Mouse (Mus musculus): ENCODE data around the gene Cflar.
A peak's percentile ranks its signal among the peaks of the same experiment; 100 is the strongest.
"Not testable (repeated sequence)": the region's sequence is repeated elsewhere in the genome, so short reads cannot be mapped to it uniquely, and the experiment has no call there.

Gene Cflar

GRCm38 (mm10) chr1:58711365-58712016 is at the start of gene Cflar:
TSS of gene Cflar (plus strand) at chr1:58711508.
- peak; percentile 59 to 68 for DNase-seq

- not testable (repeated sequence) for DNase-seq
Measured at GRCm38 (mm10) chr1:58662671-58663070, 48.6 kb upstream of the Cflar start.

- not testable (repeated sequence) for DNase-seq
Measured at GRCm38 (mm10) chr1:58663365-58663764, 47.9 kb upstream of the Cflar start.

DNA sequence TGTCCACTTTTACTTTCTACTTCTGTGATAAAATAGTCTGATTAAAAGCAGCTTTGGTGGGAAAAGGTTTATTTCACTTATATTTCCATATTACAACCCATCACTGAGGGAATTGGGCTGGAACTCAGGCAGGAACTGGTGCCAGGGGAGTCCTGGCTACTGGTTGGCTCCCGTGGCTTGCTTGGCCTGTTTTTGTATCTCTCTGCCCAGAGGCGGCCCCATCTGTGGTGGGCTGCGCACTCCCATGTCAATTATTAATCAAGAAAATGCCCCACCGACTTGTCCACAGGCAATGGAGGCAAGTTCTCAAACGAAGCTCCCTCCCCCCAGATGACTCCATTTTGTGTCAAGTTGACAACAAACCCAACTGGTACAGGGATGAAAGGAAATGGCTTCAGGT is 43.1 kb upstream of the Cflar start:
- DNase-seq, result no peak

DNA sequence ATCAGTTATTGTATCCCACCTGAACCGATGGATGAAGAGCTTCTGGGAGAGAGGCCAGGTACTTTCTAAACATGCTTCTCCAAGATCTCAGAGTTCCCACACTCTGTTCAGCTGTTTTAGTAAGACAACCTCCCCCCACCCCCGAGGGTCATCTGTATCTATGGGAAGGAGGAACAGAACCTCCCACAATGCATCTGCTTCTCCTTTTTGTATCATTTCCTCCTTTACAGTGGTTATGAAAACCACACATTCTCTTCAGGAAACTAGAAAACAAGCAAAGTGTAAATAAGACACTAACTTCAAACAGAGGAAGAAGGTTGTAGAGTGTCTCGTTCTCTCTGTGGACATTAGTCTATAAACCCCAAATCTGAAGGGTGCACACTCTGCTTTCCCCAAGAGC is 41.7 kb upstream of the Cflar start:
- DNase-seq, result not testable (repeated sequence)

GRCm38 (mm10) chr1:58672116-58672515 is 39.2 kb upstream of the Cflar start:
- no peak for DNase-seq

GRCm38 (mm10) chr1:58675011-58675410 is 36.3 kb upstream of the Cflar start:
- DNase-seq, result no peak

DNA sequence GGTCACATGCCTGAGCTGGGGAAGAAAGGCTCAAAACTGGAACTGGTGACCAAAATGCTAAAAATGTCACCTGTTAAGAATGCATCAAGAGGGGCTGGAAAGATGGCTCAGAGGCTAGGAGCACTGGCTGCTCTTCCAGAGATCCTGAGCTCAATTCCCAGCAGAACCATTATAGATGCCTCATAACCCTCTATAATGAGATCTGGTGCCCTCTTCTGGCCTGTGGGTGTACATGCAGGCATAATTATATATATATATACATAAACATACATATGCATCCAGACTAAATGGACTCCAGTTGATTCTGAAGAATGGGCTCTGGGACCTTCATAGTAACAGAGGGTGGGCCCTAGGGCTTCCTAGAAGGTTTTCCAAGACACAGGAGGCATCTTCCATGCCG is 33.7 kb upstream of the Cflar start:
- no peak for DNase-seq

GRCm38 (mm10) chr1:58678412-58678811 is 32.9 kb upstream of the Cflar start:
- DNase-seq, result not testable (repeated sequence)

- no peak for DNase-seq
Measured at GRCm38 (mm10) chr1:58689426-58689825, 21.9 kb upstream of the Cflar start.

DNA sequence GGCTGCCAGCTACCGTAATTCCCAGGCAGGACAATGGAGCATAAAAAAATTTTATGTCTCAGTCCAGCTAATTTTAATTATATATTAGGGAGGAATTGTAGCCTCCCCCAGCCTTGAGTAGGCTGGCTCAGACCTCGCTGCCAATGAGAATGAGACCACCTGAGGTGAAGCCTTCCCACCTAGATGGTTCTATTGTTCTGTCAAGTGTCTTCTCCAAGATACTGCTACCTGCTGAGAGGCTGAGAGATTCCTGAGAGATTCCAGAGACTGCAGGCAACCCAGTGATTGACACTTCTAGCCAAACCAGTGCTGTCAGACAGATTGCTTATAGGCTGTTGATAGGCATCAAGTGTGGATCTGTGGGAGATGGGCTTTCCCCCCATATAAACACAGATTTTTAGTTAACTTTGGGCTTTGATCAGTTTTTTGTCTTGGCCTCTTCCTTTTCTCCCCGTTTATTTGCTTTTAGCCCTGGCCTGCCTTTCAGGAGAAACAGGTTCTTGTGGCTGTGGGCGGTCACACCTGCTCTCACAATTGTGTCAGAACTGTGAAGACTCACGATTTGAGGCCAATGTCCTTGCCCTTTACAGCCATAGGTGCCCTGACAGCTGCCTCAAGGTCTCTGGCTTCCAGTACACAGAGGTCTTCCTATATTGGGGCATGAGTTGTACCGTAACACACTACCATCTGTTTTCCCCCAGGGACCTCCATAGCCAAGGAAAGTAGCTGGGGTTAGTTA is 21.1 kb upstream of the Cflar start:
- DNase-seq, result no peak

- DNase-seq, result not testable (repeated sequence)
Measured at GRCm38 (mm10) chr1:58690834-58691488, 20.3 kb upstream of the Cflar start.

- not testable (repeated sequence) for DNase-seq
Measured at GRCm38 (mm10) chr1:58691718-58692117, 19.6 kb upstream of the Cflar start.

- no peak for DNase-seq
Measured at GRCm38 (mm10) chr1:58693696-58694095, 17.6 kb upstream of the Cflar start.

DNA sequence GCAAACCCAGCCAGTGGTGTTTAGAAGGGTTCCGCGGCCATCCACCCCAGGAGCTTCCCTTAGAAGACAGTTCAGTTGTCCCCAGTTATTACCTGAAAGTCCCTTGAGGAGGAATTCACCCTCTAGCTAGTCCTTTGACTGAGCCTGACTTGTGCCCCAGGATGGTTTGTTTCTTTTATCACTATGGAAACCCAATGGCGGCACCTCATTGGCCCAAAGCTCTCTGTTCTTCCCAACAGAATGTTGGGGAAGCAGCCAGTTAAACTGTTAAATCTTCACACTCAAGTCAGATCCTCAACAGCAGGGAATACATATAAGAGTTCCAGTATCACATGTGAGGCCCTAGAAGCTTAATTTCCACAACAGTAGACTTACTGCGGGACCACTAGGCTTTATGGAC is 15.5 kb upstream of the Cflar start, which contains the start of gene Als2cr12:
Als2cr12 (minus strand) TSS at position 180 of the 400 bp plus-strand sequence.
- DNase-seq, result not testable (repeated sequence)

GRCm38 (mm10) chr1:58697607-58698006 is 13.7 kb upstream of the Cflar start:
- not testable (repeated sequence) for DNase-seq

GRCm38 (mm10) chr1:58698781-58699180 is 12.5 kb upstream of the Cflar start:
- no peak for DNase-seq

GRCm38 (mm10) chr1:58699988-58700387 is 11.3 kb upstream of the Cflar start:
- DNase-seq, result no peak

DNA sequence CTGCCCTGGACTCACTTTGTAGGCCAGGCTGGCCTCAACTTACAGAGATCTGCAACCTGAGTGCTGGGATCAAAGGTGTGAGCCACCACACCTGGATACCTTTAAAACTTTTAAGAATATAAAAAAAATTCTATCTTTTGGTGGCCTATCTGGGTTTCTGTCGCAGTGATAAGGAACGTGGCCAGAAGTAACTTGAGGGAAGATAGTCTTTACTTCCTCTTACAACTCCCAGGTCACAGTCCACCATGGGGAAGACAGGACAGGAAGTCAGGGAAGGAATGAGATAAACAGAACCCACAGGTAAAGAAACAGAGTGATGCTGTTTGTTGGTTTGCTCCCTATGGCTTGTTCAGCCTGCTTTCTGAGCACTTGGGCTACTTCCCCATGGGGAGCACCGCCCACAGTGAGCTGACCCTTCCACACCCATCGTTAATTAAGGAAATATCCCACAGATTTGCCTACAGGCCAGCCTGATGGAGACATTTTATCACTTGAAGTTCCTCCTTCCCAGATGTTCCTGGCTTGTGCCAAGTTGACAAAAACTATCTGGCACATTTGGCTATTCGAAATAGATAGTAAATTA is 10.6 kb upstream of the Cflar start:
- DNase-seq, result not testable (repeated sequence)

DNA sequence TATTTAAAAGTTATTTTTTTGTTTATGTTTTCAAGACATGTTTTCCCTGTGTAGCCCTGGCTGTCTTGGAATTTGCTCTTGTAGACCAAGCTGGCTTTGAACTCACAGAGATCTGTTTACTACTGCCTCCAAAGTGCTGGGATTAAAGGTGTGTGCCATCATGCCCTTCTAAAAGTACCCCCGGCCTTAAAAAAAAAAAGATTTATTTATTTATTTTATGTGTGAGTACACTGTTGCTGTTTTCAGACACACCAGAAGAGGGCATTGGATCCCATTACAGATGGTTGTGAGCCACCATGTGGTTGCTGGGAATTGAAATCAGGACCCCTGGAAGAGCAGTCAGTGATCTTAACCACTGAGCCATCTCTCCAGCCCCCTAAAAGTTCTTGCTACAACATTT is 1.3 kb upstream of the Cflar start:
- not testable (repeated sequence) for DNase-seq

- no peak for DNase-seq
Measured at GRCm38 (mm10) chr1:58710711-58711364, 470 bp upstream of the Cflar start.
